Mouse (Mus musculus): ENCODE measurements around the gene Myl10.
"Not testable (repeated sequence)": the region's sequence is repeated elsewhere in the genome, so short reads cannot be mapped to it uniquely, and the experiment has no call there.

Myl10 gene

GRCm38 (mm10) chr5:136705532-136705931 is 12.6 kb downstream of the Myl10 start:
- no peak for DNase-seq (ENCODE audit: low spot score)

DNA sequence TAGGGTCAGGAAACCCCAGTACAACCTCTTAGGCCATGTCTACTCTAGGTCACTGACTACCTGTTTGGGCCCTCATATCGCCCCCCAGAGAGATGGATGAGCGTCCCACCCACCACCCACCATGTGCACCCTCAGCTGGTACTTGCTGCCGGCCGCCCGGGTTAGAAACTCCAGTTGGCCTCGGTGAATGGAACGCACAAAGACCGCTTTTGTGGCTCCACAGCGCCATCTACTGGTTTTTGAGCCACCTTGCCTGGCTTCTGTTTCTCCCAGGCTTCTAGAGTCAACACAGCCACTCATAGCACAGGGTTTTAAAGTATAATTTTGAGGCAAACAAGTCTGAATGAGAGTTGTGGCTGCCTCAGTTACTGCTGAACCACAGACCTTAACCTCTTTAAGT is 13.9 kb downstream of the Myl10 start:
- peak; percentile 68 for DNase-seq (ENCODE audit: low spot score)

- DNase-seq (ENCODE audit: low spot score): no peak
Measured at GRCm38 (mm10) chr5:136708116-136708515, 15.2 kb downstream of the Myl10 start.

DNA sequence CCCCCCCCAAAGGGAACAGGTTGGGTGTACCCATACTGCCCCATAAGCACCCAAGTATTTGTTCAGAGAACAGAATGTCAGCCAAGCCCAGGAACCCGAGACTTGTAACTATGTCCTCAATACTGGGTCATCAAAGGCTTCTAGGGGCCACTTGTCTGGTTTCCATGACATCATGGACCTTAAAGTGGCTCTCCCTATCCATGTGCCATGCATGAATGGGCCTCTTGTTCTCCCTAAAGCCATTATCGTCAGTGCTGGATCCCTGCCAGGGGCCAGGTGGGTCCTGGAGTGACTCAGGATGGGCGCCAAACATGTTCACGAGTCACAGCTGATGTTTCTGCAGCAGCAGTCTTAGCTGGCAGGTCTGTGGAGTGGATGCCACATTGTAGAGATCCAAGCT is 17.8 kb downstream of the Myl10 start:
- DNase-seq (ENCODE audit: low spot score): no peak

GRCm38 (mm10) chr5:136714232-136714875 is 21.4 kb downstream of the Myl10 start:
- no peak for DNase-seq (ENCODE audit: low spot score)

DNA sequence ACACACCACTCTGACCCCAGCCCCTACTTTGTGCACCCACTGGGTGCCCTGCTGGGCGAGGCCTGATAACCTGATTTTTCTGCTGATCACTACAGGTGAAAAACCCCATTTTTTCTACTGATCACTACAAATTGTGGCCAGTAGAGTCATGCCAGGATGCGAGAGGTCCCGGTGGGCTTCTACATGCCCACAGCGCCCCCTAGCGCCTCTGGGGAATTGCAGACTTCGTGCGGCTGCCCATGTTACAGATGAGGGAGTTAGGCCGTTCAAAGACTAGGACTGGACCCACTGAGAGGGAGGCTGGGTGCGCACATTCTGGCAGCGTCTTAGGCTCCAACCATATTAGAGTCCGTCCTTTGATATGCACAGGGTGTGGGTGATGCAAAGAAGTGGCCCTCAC is 21.9 kb downstream of the Myl10 start:
- no peak for DNase-seq (ENCODE audit: low spot score)

DNA sequence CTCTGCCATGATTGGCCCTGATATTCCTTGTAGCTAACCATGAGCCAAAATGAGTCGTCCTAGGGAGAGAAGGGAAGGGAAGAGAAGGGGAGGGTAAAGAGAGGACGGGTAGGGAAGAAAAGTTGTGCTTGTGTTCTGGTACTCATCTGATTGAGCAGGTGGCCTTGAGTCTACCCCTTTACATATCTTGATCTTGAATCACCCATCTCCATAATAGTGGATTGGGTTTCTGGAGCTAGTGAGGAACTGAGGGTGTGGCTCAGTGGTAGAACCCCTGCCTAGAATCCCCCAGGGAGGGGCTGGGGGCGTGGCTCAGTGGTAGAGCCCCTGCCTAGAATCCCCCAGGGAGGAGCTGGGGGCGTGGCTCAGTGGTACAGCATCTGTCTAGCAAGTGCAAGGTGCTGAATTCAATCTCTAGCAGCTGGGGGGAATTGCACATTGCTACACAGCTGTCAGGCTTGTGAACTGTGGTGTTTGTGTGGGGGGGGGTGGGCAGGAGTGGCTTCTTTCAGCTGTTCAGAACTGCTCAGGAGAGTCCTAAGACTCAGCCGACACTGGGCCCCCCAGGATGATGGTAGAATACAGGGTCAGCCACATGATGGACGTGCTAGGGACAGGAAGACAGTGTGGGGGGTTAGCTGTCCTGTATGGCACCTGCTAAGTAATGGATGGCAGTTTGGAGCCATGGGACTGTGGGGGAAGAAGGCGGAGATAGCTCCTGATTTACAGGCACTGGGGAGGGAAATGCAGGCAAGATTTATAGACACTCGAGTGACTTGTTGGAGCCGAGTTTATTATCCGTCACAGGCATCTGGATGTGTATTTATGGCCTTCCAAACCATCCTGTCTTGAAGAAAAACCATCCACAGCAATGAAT is 24.0 kb downstream of the Myl10 start:
- DNase-seq (ENCODE audit: low spot score): no peak

GRCm38 (mm10) chr5:136717573-136717854 is 24.6 kb downstream of the Myl10 start:
- DNase-seq (ENCODE audit: low spot score): no peak

- no peak for DNase-seq (ENCODE audit: low spot score)
Measured at GRCm38 (mm10) chr5:136718656-136719055, 25.7 kb downstream of the Myl10 start.

DNA sequence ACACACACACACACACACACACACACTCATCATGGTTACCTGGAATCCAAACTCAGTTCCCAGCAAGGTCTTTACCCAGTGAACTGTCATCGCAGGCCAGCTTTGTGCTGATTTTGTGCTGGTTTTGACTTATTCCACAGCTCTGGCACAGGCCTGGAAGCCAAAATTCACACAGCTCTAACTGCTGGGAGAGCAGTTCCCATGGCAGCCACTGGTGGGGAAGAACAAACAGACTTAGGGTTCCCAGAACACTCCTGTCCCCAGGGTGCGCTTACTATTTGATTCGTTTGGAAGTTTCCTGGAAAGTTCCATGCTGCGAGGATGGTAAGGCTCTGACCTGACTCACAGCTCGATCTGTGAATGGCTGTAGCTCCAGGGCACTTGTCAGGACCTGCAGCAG is 28.6 kb downstream of the Myl10 start:
- no peak for DNase-seq (ENCODE audit: low spot score)

- DNase-seq (ENCODE audit: low spot score): not testable (repeated sequence)
Measured at GRCm38 (mm10) chr5:136726271-136726670, 33.3 kb downstream of the Myl10 start.

DNA sequence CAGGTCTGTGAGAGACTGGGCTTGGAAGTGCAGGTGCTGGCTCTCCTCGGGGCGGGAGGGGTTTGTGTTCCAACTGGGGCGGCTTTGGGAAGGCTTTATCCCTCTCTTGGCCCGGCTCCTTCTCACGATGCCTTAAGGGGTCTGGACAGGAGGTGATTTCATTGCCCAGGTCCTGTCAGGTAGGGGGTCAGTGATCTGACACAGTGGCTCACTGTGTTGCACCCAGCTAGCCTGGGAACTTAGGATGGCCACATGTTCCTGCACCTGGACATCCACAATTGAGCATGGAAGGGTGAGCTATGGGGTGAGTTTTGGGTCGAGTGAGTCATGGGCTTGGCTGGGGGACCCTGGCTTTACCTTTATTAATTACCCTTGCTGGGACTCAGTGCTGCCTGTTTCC is 46.0 kb downstream of the Myl10 start:
- DNase-seq (ENCODE audit: low spot score): no peak

DNA sequence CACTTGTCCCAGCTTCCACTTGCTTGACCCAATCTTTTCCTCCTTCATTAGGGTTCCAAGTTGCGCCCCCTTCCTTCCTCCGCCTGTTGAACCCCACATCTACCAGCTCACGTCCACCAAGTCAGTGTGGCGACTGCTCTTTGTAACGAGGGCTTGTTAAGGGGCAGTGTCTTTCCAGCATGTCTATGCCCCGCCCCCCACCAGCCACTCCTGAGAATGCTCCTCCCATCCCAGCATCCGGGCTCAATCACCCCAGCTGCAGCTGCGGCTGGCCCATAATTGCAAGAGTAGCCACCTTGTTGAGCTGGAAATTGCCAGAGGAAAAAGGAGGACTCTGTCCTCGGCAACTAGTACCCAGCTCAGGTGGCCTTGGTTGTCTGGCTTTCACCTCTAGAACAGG is 53.6 kb downstream of the Myl10 start:
- DNase-seq (ENCODE audit: low spot score): no peak

All from urinary bladder, postnatal 25 days (tissue).